Mouse (Mus musculus): ENCODE data around the gene Krtap27-1. TPM values are rescaled to one million over a fixed set of nuclear protein-coding genes. Genes with fewer than 3 reads are reported as not detected.

The Krtap27-1 gene
- polyA plus RNA-seq, 1 experiment = not detected

GRCm38 (mm10) chr16:88707496-88708012 lies 36.1 kb upstream of the Krtap27-1 start, which contains the start of gene 2310061N02Rik:
Gene 2310061N02Rik (minus strand): TSS chr16:88707962.
- Histone ChIP-seq H3K27me3 (ENCODE audit: control insufficient read depth, insufficient read depth, insufficient read length) (no peaks in the 10 kb centered on the region), H3ac (ENCODE audit: control insufficient read depth, insufficient read length) (no peak within 1 kb of the TSS), H3K79me2 (ENCODE audit: control insufficient read depth, insufficient read depth) (no peaks in the 10 kb centered on the region), H3K4me3 (no peak within 1 kb of the TSS), H3K4me2 (ENCODE audit: low read depth) (no peak within 1 kb of the TSS), H3K36me3 (ENCODE audit: control insufficient read depth, insufficient read depth) (no peaks in the 10 kb centered on the region)
- TF ChIP-seq TCF12 (IDR thresholded peaks at IDR 0.05; ENCODE audit: insufficient read depth, poor library complexity, severe bottlenecking) (no peak), REST (IDR thresholded peaks at IDR 0.05; ENCODE audit: insufficient read depth, insufficient read length) (no peak), MAX (IDR thresholded peaks at IDR 0.05; ENCODE audit: low read depth) (no peak), SRF (IDR thresholded peaks at IDR 0.05; ENCODE audit: control insufficient read depth, insufficient read length, low read depth) (no peak), POLR2A (IDR thresholded peaks at IDR 0.05; ENCODE audit: insufficient read length, low read depth) (no peak), E2F4 (IDR thresholded peaks at IDR 0.05; ENCODE audit: insufficient read depth) (no peak), CEBPB (IDR thresholded peaks at IDR 0.05; ENCODE audit: insufficient read depth, poor library complexity, severe bottlenecking) (no peak), POLR2AphosphoS2 (IDR thresholded peaks at IDR 0.05; ENCODE audit: insufficient read length, low read depth) (no peak), TCF3 (IDR thresholded peaks at IDR 0.05; ENCODE audit: insufficient read length, low read depth) (no peak), USF1 (IDR thresholded peaks at IDR 0.05; ENCODE audit: low read depth) (no peak), MYOD1 (IDR thresholded peaks at IDR 0.05; ENCODE audit: control insufficient read depth in 1 of 3, insufficient read length in 2 of 3, low read depth in 2 of 3) (no peak), MYOG (IDR thresholded peaks at IDR 0.05; ENCODE audit: control insufficient read depth in 1 of 3, insufficient read depth in 1 of 3, insufficient read length in 2 of 3, low read depth in 2 of 3) (no peak)

- Histone ChIP-seq H3K27me3 (ENCODE audit: control insufficient read depth, insufficient read depth, insufficient read length) (no peaks in the 10 kb centered on the region), H3K4me2 (ENCODE audit: low read depth) (no peak overlapping the region), H3K4me3 (no peak overlapping the region), H3K36me3 (ENCODE audit: control insufficient read depth, insufficient read depth) (no peaks in the 10 kb centered on the region), H3ac (ENCODE audit: control insufficient read depth, insufficient read length) (no peak overlapping the region), H3K79me2 (ENCODE audit: control insufficient read depth, insufficient read depth) (no peaks in the 10 kb centered on the region)
- no peak for TF ChIP-seq USF1 (IDR thresholded peaks at IDR 0.05; ENCODE audit: low read depth)
- no peak for TF ChIP-seq POLR2A (IDR thresholded peaks at IDR 0.05; ENCODE audit: insufficient read length, low read depth)
- TF ChIP-seq E2F4 (IDR thresholded peaks at IDR 0.05; ENCODE audit: insufficient read depth) = no peak
- TF ChIP-seq POLR2AphosphoS2 (IDR thresholded peaks at IDR 0.05; ENCODE audit: insufficient read length, low read depth) = no peak
Measured at GRCm38 (mm10) chr16:88701072-88701864, 29.8 kb upstream of the Krtap27-1 start.

DNA sequence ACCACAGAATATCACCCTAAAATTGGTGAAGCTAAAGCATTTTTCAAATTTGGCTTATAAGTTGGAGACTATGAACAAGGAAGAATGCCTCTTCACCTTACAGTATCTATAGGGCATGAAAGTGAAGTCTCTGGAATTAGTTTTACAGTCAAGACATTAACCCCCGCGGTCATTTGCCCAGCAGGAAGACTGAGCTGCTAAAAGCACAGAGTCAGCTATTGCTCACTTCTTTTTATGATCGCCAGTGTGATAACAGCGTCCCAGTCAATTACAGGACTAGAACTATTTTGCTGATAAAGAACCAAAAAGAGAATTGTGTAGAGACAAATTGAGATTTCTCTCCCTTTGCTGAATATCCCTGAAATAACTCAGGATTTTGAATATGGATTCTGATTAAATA lies 24.8 kb upstream of the Krtap27-1 start:
- Histone ChIP-seq H3ac (ENCODE audit: control insufficient read depth, insufficient read length) (no peak overlapping the region), H3K36me3 (ENCODE audit: control insufficient read depth, insufficient read depth) (no peaks in the 10 kb centered on the region), H3K4me2 (ENCODE audit: low read depth) (no peak overlapping the region), H3K79me2 (ENCODE audit: control insufficient read depth, insufficient read depth) (no peaks in the 10 kb centered on the region), H3K4me3 (no peak overlapping the region), H3K27me3 (ENCODE audit: control insufficient read depth, insufficient read depth, insufficient read length) (no peaks in the 10 kb centered on the region)
- TF ChIP-seq POLR2A (IDR thresholded peaks at IDR 0.05; ENCODE audit: insufficient read length, low read depth) (no peak), E2F4 (IDR thresholded peaks at IDR 0.05; ENCODE audit: insufficient read depth) (no peak), MYOG (IDR thresholded peaks at IDR 0.05; ENCODE audit: control insufficient read depth in 1 of 3, insufficient read depth in 1 of 3, insufficient read length in 2 of 3, low read depth in 2 of 3) (no peak), SRF (IDR thresholded peaks at IDR 0.05; ENCODE audit: control insufficient read depth, insufficient read length, low read depth) (no peak), USF1 (IDR thresholded peaks at IDR 0.05; ENCODE audit: low read depth) (no peak), TCF12 (IDR thresholded peaks at IDR 0.05; ENCODE audit: insufficient read depth, poor library complexity, severe bottlenecking) (no peak), MYOD1 (IDR thresholded peaks at IDR 0.05; ENCODE audit: control insufficient read depth in 1 of 3, insufficient read length in 2 of 3, low read depth in 2 of 3) (no peak), POLR2AphosphoS2 (IDR thresholded peaks at IDR 0.05; ENCODE audit: insufficient read length, low read depth) (no peak), CEBPB (IDR thresholded peaks at IDR 0.05; ENCODE audit: insufficient read depth, poor library complexity, severe bottlenecking) (no peak), TCF3 (IDR thresholded peaks at IDR 0.05; ENCODE audit: insufficient read length, low read depth) (no peak), MAX (IDR thresholded peaks at IDR 0.05; ENCODE audit: low read depth) (no peak), REST (IDR thresholded peaks at IDR 0.05; ENCODE audit: insufficient read depth, insufficient read length) (no peak)

DNA sequence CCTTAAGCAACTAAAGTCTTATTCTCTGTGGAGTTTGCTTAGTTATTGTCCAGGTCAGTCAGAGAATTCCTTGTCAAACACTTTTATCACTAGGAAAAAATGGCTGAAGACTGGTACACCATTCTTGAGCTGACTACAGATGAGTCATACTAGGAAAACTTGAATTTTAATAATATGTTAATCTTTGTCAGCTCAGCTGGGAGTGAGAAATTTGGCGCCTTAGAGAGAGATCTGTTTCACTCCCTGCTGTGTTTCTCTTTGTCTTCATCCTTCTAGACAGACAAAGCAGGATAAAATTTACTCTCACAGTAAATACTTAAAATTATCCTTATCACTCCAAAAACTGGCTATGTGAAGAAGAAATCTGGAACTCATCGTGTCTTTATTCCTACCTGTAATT lies 9.8 kb upstream of the Krtap27-1 start:
- Histone ChIP-seq H3K79me2 (ENCODE audit: control insufficient read depth, insufficient read depth) (no peaks in the 10 kb centered on the region), H3K36me3 (ENCODE audit: control insufficient read depth, insufficient read depth) (no peaks in the 10 kb centered on the region), H3ac (ENCODE audit: control insufficient read depth, insufficient read length) (no peak overlapping the region), H3K4me3 (no peak overlapping the region), H3K4me2 (ENCODE audit: low read depth) (no peak overlapping the region), H3K27me3 (ENCODE audit: control insufficient read depth, insufficient read depth, insufficient read length) (no peaks in the 10 kb centered on the region)
- no peak for TF ChIP-seq POLR2AphosphoS2 (IDR thresholded peaks at IDR 0.05; ENCODE audit: insufficient read length, low read depth)
- TF ChIP-seq MAX (IDR thresholded peaks at IDR 0.05; ENCODE audit: low read depth) = no peak
- no peak for TF ChIP-seq TCF3 (IDR thresholded peaks at IDR 0.05; ENCODE audit: insufficient read length, low read depth)
- no peak for TF ChIP-seq TCF12 (IDR thresholded peaks at IDR 0.05; ENCODE audit: insufficient read depth, poor library complexity, severe bottlenecking)
- TF ChIP-seq REST (IDR thresholded peaks at IDR 0.05; ENCODE audit: insufficient read depth, insufficient read length) = no peak
- no peak for TF ChIP-seq MYOG (IDR thresholded peaks at IDR 0.05; ENCODE audit: control insufficient read depth in 1 of 3, insufficient read depth in 1 of 3, insufficient read length in 2 of 3, low read depth in 2 of 3)

DNA sequence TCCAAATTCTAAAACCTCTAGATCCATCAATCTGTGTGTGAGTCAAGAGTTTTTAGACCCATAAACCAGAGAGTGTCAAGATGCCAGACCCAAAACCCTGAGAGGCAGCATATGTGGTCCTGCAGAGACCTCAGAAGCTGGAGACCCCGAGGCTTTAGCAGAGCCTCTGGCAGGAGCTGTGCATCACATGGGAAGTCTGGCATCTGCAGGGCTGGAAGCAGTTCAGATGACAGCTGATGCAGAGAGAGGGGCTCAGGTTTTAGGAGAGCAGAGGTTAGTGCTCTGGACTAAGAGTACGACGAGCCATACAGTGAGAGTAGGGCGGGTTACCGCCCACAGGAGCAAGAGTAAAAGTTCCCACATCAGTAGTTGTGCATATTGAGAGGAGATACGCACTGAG lies 7.6 kb upstream of the Krtap27-1 start:
- no peak for TF ChIP-seq POLR2AphosphoS2 (IDR thresholded peaks at IDR 0.05; ENCODE audit: insufficient read length, low read depth)
- no peak for TF ChIP-seq MYOD1 (IDR thresholded peaks at IDR 0.05; ENCODE audit: control insufficient read depth in 1 of 3, insufficient read length in 2 of 3, low read depth in 2 of 3)
- TF ChIP-seq TCF3 (IDR thresholded peaks at IDR 0.05; ENCODE audit: insufficient read length, low read depth) = no peak
- no peak for TF ChIP-seq POLR2A (IDR thresholded peaks at IDR 0.05; ENCODE audit: insufficient read length, low read depth)
- no peak for TF ChIP-seq SRF (IDR thresholded peaks at IDR 0.05; ENCODE audit: control insufficient read depth, insufficient read length, low read depth)
- TF ChIP-seq USF1 (IDR thresholded peaks at IDR 0.05; ENCODE audit: low read depth) = no peak
- no peak for TF ChIP-seq E2F4 (IDR thresholded peaks at IDR 0.05; ENCODE audit: insufficient read depth)
- no peak for TF ChIP-seq MAX (IDR thresholded peaks at IDR 0.05; ENCODE audit: low read depth)
- no peak for TF ChIP-seq MYOG (IDR thresholded peaks at IDR 0.05; ENCODE audit: control insufficient read depth in 1 of 3, insufficient read depth in 1 of 3, insufficient read length in 2 of 3, low read depth in 2 of 3)
- TF ChIP-seq CEBPB (IDR thresholded peaks at IDR 0.05; ENCODE audit: insufficient read depth, poor library complexity, severe bottlenecking) = no peak
- TF ChIP-seq REST (IDR thresholded peaks at IDR 0.05; ENCODE audit: insufficient read depth, insufficient read length) = no peak
- H3K4me3 ChIP-seq = no peak overlapping the region

More for the DNA sequence above, 7.6 kb upstream of the Krtap27-1 start:
- H3K4me2 ChIP-seq (ENCODE audit: low read depth) = no peak overlapping the region
- H3ac ChIP-seq (ENCODE audit: control insufficient read depth, insufficient read length) = no peak overlapping the region
- H3K27me3 ChIP-seq (ENCODE audit: control insufficient read depth, insufficient read depth, insufficient read length) = no peaks in the 10 kb centered on the region
- no peaks in the 10 kb centered on the region for H3K36me3 ChIP-seq (ENCODE audit: control insufficient read depth, insufficient read depth)
- H3K79me2 ChIP-seq (ENCODE audit: control insufficient read depth, insufficient read depth) = no peaks in the 10 kb centered on the region

Measured in myocyte (in vitro differentiated cells).